Mouse (Mus musculus) lung, embryonic 14.5 days (tissue): Measurements from ENCODE around the gene Tspan2. TPM values are rescaled to one million over a fixed set of nuclear protein-coding genes. Genes with fewer than 3 reads are reported as not detected.
A peak's percentile ranks its signal among the peaks of the same experiment; 100 is the strongest.

Experiments used
- ATAC-seq: fragments of 200-750 bp; cut with Nextera tagmentation; 2 replicates; pipeline ENCODE4 v1.8.0; 2017; ENCODE audit warnings: mild to moderate bottlenecking, moderate TSS enrichment, moderate library complexity; ENCODE audit not compliant: insufficient read depth
- DNase-seq: peaks from one replicate; pipeline ENCODE4 v3.0.0-alpha.2; 2015
- H3K27ac ChIP-seq: fragments of 300-500 bp; sonication (generic); 2 replicates; pipeline ENCODE4 v1.5.1; 2014; ENCODE audit warnings: low read depth, mild to moderate bottlenecking, moderate library complexity
- H3K27me3 ChIP-seq: fragments of 300-500 bp; sonication (generic); 2 replicates; pipeline ENCODE4 v1.6.1; 2014; ENCODE audit warnings: low read length, control low read depth; ENCODE audit not compliant: insufficient read depth
- H3K36me3 ChIP-seq: fragments of 300-500 bp; sonication (generic); 2 replicates; pipeline ENCODE4 v1.6.1; 2014; ENCODE audit warnings: control low read depth; ENCODE audit not compliant: insufficient read depth
- H3K4me1 ChIP-seq: fragments of 300-500 bp; sonication (generic); 2 replicates; pipeline ENCODE4 v1.6.1; 2014; ENCODE audit warnings: antibody characterized with exemption, control low read depth; ENCODE audit not compliant: insufficient read depth
- H3K4me2 ChIP-seq: fragments of 300-500 bp; sonication (generic); 2 replicates; pipeline ENCODE4 v1.6.1; 2014; ENCODE audit warnings: mild to moderate bottlenecking
- H3K4me3 ChIP-seq: fragments of 300-500 bp; sonication (generic); 2 replicates; pipeline ENCODE4 v1.5.1; 2014; ENCODE audit warnings: low read depth, low read length
- H3K9ac ChIP-seq: fragments of 300-500 bp; sonication (generic); 2 replicates; pipeline ENCODE4 v1.6.1; 2014
- H3K9me3 ChIP-seq: fragments of 300-500 bp; sonication (generic); 2 replicates; pipeline ENCODE4 v1.6.1; 2016; ENCODE audit warnings: low read depth, low read length, control low read depth
- CTCF ChIP-seq: IDR thresholded peaks from 2 replicates; pipeline ENCODE4 v1.5.1; 2016; ENCODE audit warnings: antibody characterized with exemption, low read depth
- WGBS: fragments of 180-500 bp; shearing (Covaris S2); extraction: QIAGEN DNeasy Blood & Tissue Kit; methylation state at CpG from one replicate; pipeline ENCODE4 v1.1.7; 2014; 5-methylcytosine and 5-hydroxymethylcytosine counted together
- polyA plus RNA-seq: library from polyadenylated mRNA; unstranded; fragments of >200 nt; fragmentation: Nextera tagmentation; extraction: Ambion mirVana; gene quantifications from 2 replicates; pipeline ENCODE4 v1.2.1, GENCODE M21; 2014

Tspan2 gene
- polyA plus RNA-seq, 1 experiment from 2014 or later: 16.2 TPM

- Histone ChIP-seq H3K27ac (peak overlapping the region; percentile 26; the same call in 1 of the 2 replicates), H3K27me3 (no peaks in the 10 kb centered on the region), H3K4me1 (no peaks in the 10 kb centered on the region), H3K36me3 (0 out of 2 replicates have a peak, but pooled peaks cover 16% of the 10 kb centered on the region), H3K9ac (no peak overlapping the region), H3K4me2 (no peak overlapping the region), H3K9me3 (no peaks in the 10 kb centered on the region), H3K4me3 (no peak overlapping the region)
- no peak for DNase-seq
- TF ChIP-seq CTCF: no peak
- WGBS: 30% methylated on average over 10 of the region's 10 CpGs
- no peak for ATAC-seq
Observed at GRCm38 (mm10) chr3:102763713-102764400, 29.5 kb downstream of the Tspan2 start.

DNA sequence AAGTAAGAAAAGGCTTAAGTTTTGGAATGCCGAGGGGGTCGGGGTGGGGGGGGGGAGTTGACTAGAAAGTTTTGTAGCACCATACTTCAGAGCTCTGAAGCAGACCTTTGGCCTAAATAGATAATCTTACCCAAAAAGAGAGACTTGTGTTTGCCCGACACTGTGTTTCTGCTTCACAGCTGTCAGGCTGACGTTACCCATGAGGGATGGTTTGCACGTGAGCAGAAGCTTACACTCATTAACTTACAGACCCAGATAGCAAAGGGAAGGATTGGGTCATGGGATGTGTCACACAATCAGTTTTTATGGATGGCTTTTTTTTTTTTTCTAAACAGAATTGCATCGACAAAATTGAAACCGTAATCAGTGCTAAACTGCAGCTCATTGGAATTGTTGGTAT, 30.5 kb downstream of the Tspan2 start:
- H3K9me3 ChIP-seq: no peaks in the 10 kb centered on the region
- 0 out of 2 replicates have a peak, but pooled peaks cover 14% of the 10 kb centered on the region for H3K36me3 ChIP-seq
- H3K4me3 ChIP-seq: no peak overlapping the region
- DNase-seq: no peak
- no peak for ATAC-seq
- no peak overlapping the region for H3K4me2 ChIP-seq
- H3K27ac ChIP-seq: no peak overlapping the region
- H3K4me1 ChIP-seq: no peaks in the 10 kb centered on the region
- WGBS: 52% methylated on average over 7 of the region's 7 CpGs
- H3K9ac ChIP-seq: no peak overlapping the region
- no peaks in the 10 kb centered on the region for H3K27me3 ChIP-seq
- no peak for TF ChIP-seq CTCF

GRCm38 (mm10) chr3:102773018-102773417, 38.7 kb downstream of the Tspan2 start:
- Histone ChIP-seq H3K4me1 (no peaks in the 10 kb centered on the region), H3K4me3 (no peak overlapping the region), H3K27me3 (no peaks in the 10 kb centered on the region), H3K27ac (no peak overlapping the region), H3K36me3 (0 out of 2 replicates have a peak, but pooled peaks cover 2% of the 10 kb centered on the region), H3K9me3 (no peaks in the 10 kb centered on the region), H3K4me2 (no peak overlapping the region), H3K9ac (no peak overlapping the region)
- DNase-seq: no peak
- TF ChIP-seq CTCF: no peak
- 60% methylated on average over 4 of the region's 4 CpGs for WGBS
- no peak for ATAC-seq

- Histone ChIP-seq H3K4me1 (no peaks in the 10 kb centered on the region), H3K9ac (no peak within 1 kb of the TSS), H3K27me3 (no peaks in the 10 kb centered on the region), H3K4me3 (no peak within 1 kb of the TSS), H3K27ac (no peak within 1 kb of the TSS), H3K9me3 (no peaks in the 10 kb centered on the region), H3K36me3 (no peaks in the 10 kb centered on the region), H3K4me2 (no peak within 1 kb of the TSS)
- no peak for TF ChIP-seq CTCF
- ATAC-seq (no peak), DNase-seq (no peak)
- WGBS: 60% methylated on average over 2 of the region's 2 CpGs
Observed at GRCm38 (mm10) chr3:102782618-102783017, 48.3 kb downstream of the Tspan2 start, which contains the start of gene Tshb. Gene Tshb (minus strand): TSS chr3:102782718.

DNA sequence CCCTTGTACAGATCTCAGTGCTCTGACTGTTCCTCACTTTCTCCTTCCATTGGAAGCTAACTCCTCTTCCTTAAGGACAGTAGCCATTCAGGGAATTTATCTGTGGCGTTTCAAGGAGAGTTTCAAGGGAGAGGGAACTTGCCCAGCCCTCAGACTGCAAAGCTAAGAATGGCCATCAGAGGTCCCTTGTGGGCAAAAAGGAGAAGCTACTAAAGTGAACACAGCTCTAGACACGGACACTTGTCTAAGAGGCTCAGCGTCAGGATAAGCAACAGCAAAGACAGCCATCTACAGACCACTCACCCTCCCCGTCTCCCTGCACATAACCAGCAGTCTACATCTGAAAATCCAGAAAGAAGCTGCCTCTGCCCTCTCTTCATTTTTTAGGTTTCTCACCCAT, 53.0 kb downstream of the Tspan2 start:
- no peak overlapping the region for H3K4me2 ChIP-seq
- H3K4me1 ChIP-seq: no peaks in the 10 kb centered on the region
- H3K27ac ChIP-seq: no peak overlapping the region
- ATAC-seq: no peak
- 27% methylated on average over 4 of the region's 4 CpGs for WGBS
- H3K36me3 ChIP-seq: no peaks in the 10 kb centered on the region
- no peak overlapping the region for H3K9ac ChIP-seq
- no peak overlapping the region for H3K4me3 ChIP-seq
- H3K9me3 ChIP-seq: no peaks in the 10 kb centered on the region
- DNase-seq: no peak
- no peaks in the 10 kb centered on the region for H3K27me3 ChIP-seq
- 0 out of 2 replicates have a peak, but pooled peaks have one; percentile 15 for TF ChIP-seq CTCF

GRCm38 (mm10) chr3:102803937-102804336, 69.6 kb downstream of the Tspan2 start:
- Histone ChIP-seq H3K36me3 (no peaks in the 10 kb centered on the region), H3K9ac (no peak overlapping the region), H3K4me1 (no peaks in the 10 kb centered on the region), H3K27me3 (no peaks in the 10 kb centered on the region), H3K4me2 (no peak overlapping the region), H3K9me3 (no peaks in the 10 kb centered on the region), H3K4me3 (no peak overlapping the region), H3K27ac (no peak overlapping the region)
- DNase-seq (peak; percentile 91), ATAC-seq (no peak)
- peak; percentile 88 for TF ChIP-seq CTCF
- WGBS: 2% methylated on average over 3 of the region's 3 CpGs

GRCm38 (mm10) chr3:102842386-102842785, 108.1 kb downstream of the Tspan2 start:
- DNase-seq: peak; percentile 13
- 33% methylated on average over 1 of the region's 1 CpGs for WGBS
- ATAC-seq: no peak

More at GRCm38 (mm10) chr3:102842386-102842785, 108.1 kb downstream of the Tspan2 start:
- Histone ChIP-seq H3K27ac (no peak overlapping the region), H3K9ac (no peak overlapping the region), H3K4me2 (no peak overlapping the region), H3K9me3 (no peaks in the 10 kb centered on the region), H3K36me3 (no peaks in the 10 kb centered on the region), H3K4me1 (no peaks in the 10 kb centered on the region), H3K4me3 (no peak overlapping the region), H3K27me3 (no peaks in the 10 kb centered on the region)
- peak; percentile 34 for TF ChIP-seq CTCF
